Mouse (Mus musculus) testis, adult 2 months (tissue): ENCODE results near the gene Eefsec. TPM values are rescaled to one million over a fixed set of nuclear protein-coding genes. Genes with fewer than 3 reads are reported as not detected.

ENCODE experiments used
- H3K27ac ChIP-seq: fragments of 200-500 bp; 2 replicates; pipeline ENCODE4 v1.5.1; 2012; ENCODE audit warnings: low read depth, low read length; ENCODE audit not compliant: control insufficient read depth, insufficient read depth
- H3K27me3 ChIP-seq: fragments of 200-500 bp; 2 replicates; pipeline ENCODE4 v1.6.1; 2012; ENCODE audit warnings: mild to moderate bottlenecking, low read length, moderate library complexity; ENCODE audit not compliant: control insufficient read depth, insufficient read depth
- H3K36me3 ChIP-seq: fragments of 200-500 bp; 2 replicates; pipeline ENCODE4 v1.6.1; 2012; ENCODE audit warnings: mild to moderate bottlenecking, low read length; ENCODE audit not compliant: control insufficient read depth, insufficient read depth
- H3K4me1 ChIP-seq: fragments of 200-500 bp; 2 replicates; pipeline ENCODE4 v1.6.1; 2012; ENCODE audit warnings: low read length; ENCODE audit not compliant: control insufficient read depth, insufficient read depth
- H3K4me3 ChIP-seq: fragments of 200-500 bp; 2 replicates; pipeline ENCODE4 v1.5.1; 2012; ENCODE audit warnings: low read depth, mild to moderate bottlenecking, low read length, moderate library complexity, mixed read lengths; ENCODE audit not compliant: control insufficient read depth
- CTCF ChIP-seq: fragments of 200-500 bp; IDR thresholded peaks from 2 replicates; pipeline ENCODE4 v1.5.1; 2012; ENCODE audit warnings: low read depth, mild to moderate bottlenecking, inconsistent platforms, low read length, moderate library complexity; ENCODE audit not compliant: control insufficient read depth, insufficient read depth, insufficient replicate concordance
- POLR2A ChIP-seq: fragments of 200-500 bp; IDR thresholded peaks from 2 replicates; pipeline ENCODE4 v1.6.1; 2012; ENCODE audit warnings: low read depth, mild to moderate bottlenecking, inconsistent platforms, low read length, moderate library complexity; ENCODE audit not compliant: control insufficient read depth
- polyA plus RNA-seq: library from polyadenylated mRNA; depleted of rRNA; stranded (reverse); fragments of >200 nt; gene quantifications from 2 replicates; pipeline ENCODE4 v1.2.3, GENCODE M21; 2012

Gene Eefsec
- polyA plus RNA-seq, 1 experiment, result 43.4 TPM

GRCm38 (mm10) chr6:88276221-88276620 is 170.1 kb downstream of the Eefsec start:
- TF ChIP-seq POLR2A, result no peak
- peaks cover 2% of the 10 kb centered on the region; the same call in 1 of the 2 replicates for H3K36me3 ChIP-seq
- no peaks in the 10 kb centered on the region; the same call in none of the 2 replicates for H3K4me1 ChIP-seq

DNA sequence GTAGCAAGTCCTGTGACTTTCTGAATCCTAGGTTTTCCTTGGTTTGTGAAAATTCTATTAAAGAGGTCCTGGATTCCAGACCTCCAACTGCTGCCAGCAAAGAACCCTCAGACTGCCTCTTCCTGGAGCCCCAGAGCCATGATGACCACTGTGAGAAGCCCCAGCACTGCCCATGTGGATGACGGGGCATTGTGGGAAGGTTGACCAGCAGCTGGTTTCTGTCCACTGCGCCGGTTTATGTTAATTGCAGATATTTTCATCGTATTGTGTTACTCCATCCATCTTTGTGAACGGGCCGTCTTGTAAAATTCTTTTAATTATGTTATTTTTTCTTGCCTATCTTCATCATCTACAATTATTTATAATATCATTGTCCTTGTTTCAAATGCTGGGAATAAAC is 171.7 kb downstream of the Eefsec start:
- H3K4me3 ChIP-seq, result no peak overlapping the region
- no peak overlapping the region for H3K27ac ChIP-seq
- H3K4me1 ChIP-seq, result no peaks in the 10 kb centered on the region; the same call in none of the 2 replicates
- H3K36me3 ChIP-seq, result peaks cover 2% of the 10 kb centered on the region; the same call in 1 of the 2 replicates
- TF ChIP-seq POLR2A (no peak), CTCF (no peak)
- no peaks in the 10 kb centered on the region for H3K27me3 ChIP-seq

More at GRCm38 (mm10) chr6:88276221-88276620, 170.1 kb downstream of the Eefsec start:
- Histone ChIP-seq H3K27me3 (no peaks in the 10 kb centered on the region), H3K27ac (no peak overlapping the region), H3K4me3 (no peak overlapping the region)

- no peak for TF ChIP-seq POLR2A
- no peak for TF ChIP-seq CTCF
- Histone ChIP-seq H3K36me3 (no peaks in the 10 kb centered on the region), H3K27me3 (no peaks in the 10 kb centered on the region), H3K4me3 (no peak overlapping the region), H3K4me1 (no peaks in the 10 kb centered on the region), H3K27ac (no peak overlapping the region)
Measured at GRCm38 (mm10) chr6:88267970-88268369, 178.4 kb downstream of the Eefsec start.

DNA sequence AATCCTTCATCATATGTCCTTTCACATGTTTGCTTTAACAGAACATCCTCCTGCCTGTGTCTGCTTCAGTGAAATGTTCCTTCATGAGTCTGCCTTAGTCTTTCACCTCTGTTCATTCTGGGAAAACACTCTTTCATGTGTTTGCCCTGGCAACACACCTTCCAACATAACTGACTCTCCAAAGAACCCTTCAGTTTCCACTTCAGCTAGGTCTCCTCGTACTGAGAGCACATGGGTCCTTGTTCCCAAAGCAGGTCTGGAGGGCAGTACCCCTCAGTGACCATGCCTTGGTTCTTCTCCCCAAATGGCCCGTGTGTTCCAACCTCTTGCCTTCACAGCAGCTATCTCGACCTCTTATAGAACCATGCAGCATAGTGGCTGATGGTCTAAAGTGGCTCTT is 179.3 kb downstream of the Eefsec start:
- TF ChIP-seq POLR2A, result no peak
- no peak for TF ChIP-seq CTCF

DNA sequence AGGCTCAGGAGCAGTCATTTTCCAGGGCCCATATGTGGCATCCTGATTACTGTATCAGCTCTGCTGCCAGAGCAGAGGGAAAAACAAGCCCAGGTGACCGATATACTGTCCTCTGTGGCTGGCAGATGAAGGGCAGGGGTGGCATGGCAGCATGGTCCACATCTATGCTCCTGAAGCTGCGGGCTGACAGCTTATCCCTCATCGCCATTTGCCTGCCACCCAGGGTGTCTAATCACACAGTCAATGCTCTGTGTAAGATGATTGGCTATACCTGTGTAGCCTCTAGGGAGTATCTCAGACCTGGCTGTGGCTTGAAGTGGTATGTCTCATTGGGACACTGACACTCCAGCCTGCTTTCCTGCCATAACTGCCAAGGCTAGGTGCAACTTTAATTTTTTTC is 180.3 kb downstream of the Eefsec start:
- no peaks in the 10 kb centered on the region for H3K27me3 ChIP-seq
- no peaks in the 10 kb centered on the region for H3K36me3 ChIP-seq
- no peak overlapping the region for H3K4me3 ChIP-seq
- TF ChIP-seq POLR2A (no peak), CTCF (no peak)
- no peak overlapping the region for H3K27ac ChIP-seq
- no peaks in the 10 kb centered on the region for H3K4me1 ChIP-seq

More for the DNA sequence above, 179.3 kb downstream of the Eefsec start:
- Histone ChIP-seq H3K27ac (no peak overlapping the region), H3K36me3 (no peaks in the 10 kb centered on the region), H3K4me1 (no peaks in the 10 kb centered on the region), H3K4me3 (no peak overlapping the region), H3K27me3 (no peaks in the 10 kb centered on the region)

GRCm38 (mm10) chr6:88265355-88265754 is 181.0 kb downstream of the Eefsec start:
- Histone ChIP-seq H3K4me1 (no peaks in the 10 kb centered on the region), H3K4me3 (no peak overlapping the region), H3K27ac (no peak overlapping the region), H3K27me3 (no peaks in the 10 kb centered on the region), H3K36me3 (no peaks in the 10 kb centered on the region)
- TF ChIP-seq CTCF (no peak), POLR2A (no peak)

- TF ChIP-seq CTCF (no peak), POLR2A (no peak)
- Histone ChIP-seq H3K27ac (no peak overlapping the region), H3K4me3 (no peak overlapping the region), H3K4me1 (no peaks in the 10 kb centered on the region), H3K27me3 (no peaks in the 10 kb centered on the region), H3K36me3 (no peaks in the 10 kb centered on the region)
Measured at GRCm38 (mm10) chr6:88262160-88262559, 184.2 kb downstream of the Eefsec start.

- Histone ChIP-seq H3K27me3 (no peaks in the 10 kb centered on the region), H3K27ac (no peak overlapping the region), H3K36me3 (no peaks in the 10 kb centered on the region), H3K4me1 (no peaks in the 10 kb centered on the region), H3K4me3 (0 out of 2 replicates have a peak overlapping the region, but pooled peaks have one; percentile 3)
- TF ChIP-seq CTCF, result no peak
- TF ChIP-seq POLR2A, result no peak
Measured at GRCm38 (mm10) chr6:88260645-88261044, 185.7 kb downstream of the Eefsec start.
